8 mouse cellular contexts compared by ENCODE assay signal in the genomic region with DNA sequence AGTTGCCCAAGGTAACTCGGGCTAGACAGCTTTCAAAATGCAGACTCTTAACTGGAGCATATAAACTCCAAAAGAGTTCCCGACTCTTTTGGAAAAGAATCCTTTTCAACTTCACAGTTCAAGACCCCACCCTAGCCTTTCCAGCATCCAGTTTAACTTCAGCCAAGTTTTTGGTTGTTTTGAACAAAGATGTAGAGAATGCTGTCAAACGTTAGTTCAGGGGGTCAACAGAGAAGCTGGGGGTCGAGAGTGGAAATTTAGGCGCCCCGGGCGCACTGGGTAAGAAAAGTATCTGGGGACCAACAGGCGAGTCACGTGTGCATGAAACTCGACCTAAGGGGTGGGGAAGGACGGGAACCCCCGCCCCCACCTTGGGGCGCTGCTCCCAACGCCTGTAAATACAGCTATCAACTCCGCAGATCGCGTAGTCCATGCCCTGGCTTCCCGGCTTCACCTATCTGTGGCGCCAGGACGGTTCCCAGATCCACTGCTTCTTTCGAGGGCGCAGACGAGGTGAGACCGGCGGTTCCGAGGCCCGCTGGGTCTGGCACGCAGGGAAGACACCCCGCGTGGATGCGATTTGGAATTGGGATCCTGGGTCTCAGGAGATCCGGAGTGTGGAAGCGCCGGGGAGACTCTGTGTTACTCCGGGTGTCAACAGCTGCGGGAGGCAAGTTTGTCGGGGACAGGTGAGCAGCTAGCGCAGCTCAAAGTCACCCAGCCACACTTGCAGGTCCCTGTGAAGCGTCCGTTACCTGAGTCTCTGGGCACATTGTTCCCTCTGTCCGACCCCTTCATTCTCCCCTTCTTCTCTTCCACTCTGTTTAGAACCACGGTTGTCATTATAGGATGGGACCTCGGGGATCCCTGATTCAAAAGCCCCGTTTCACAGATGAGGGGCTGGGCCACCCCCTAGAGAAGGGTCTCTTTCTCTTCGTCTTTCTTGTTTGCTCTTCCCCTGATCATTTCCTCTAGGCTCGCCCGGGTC. TPM values are rescaled to one million over a fixed set of nuclear protein-coding genes. Genes with fewer than 3 reads are reported as not detected.
DNase-seq lines count a peak whose midpoint lies in the region; ATAC-seq lines count a peak whose summit lies in the region.

No protein-coding gene starts in this region.

- intact Hi-C loops in left cerebral cortex, postnatal 36 days (cut with DNase I): no loop called here

- H3K27ac ChIP-seq in embryonic facial prominence, embryonic 13.5 days: peak overlapping the region; percentile 93
- peak overlapping the region; percentile 82 for H3K27ac ChIP-seq in heart, embryonic 15.5 days
- peak overlapping the region; percentile 86 for H3K27ac ChIP-seq in limb, embryonic 15.5 days
- no peak overlapping the region for H3K27ac ChIP-seq in neural tube, embryonic 11.5 days (ENCODE audit: low read depth, low read length)

- H3K4me3 ChIP-seq in embryonic facial prominence, embryonic 13.5 days: peak overlapping the region; percentile 71
- H3K4me3 ChIP-seq in heart, embryonic 15.5 days: peak overlapping the region; percentile 61
- H3K4me3 ChIP-seq in limb, embryonic 15.5 days: peak overlapping the region; percentile 66
- peak overlapping the region; percentile 57 for H3K4me3 ChIP-seq in neural tube, embryonic 11.5 days (ENCODE audit: low read depth, low read length)

- no peaks in the 10 kb centered on the region for H3K36me3 ChIP-seq in embryonic facial prominence, embryonic 13.5 days
- no peaks in the 10 kb centered on the region for H3K36me3 ChIP-seq in heart, embryonic 15.5 days
- H3K36me3 ChIP-seq in limb, embryonic 15.5 days: 0 out of 2 replicates have a peak, but pooled peaks cover 4% of the 10 kb centered on the region
- H3K36me3 ChIP-seq in neural tube, embryonic 11.5 days (ENCODE audit: control insufficient read depth, insufficient read depth, low read length): no peaks in the 10 kb centered on the region

- H3K27me3 ChIP-seq in embryonic facial prominence, embryonic 13.5 days: peaks cover 10% of the 10 kb centered on the region
- peaks cover 5% of the 10 kb centered on the region; the same call in 1 of the 2 replicates for H3K27me3 ChIP-seq in heart, embryonic 15.5 days
- H3K27me3 ChIP-seq in limb, embryonic 15.5 days: peaks cover 3% of the 10 kb centered on the region; the same call in 1 of the 2 replicates
- H3K27me3 ChIP-seq in neural tube, embryonic 11.5 days (ENCODE audit: control insufficient read depth, insufficient read depth, low read length): peaks cover 10% of the 10 kb centered on the region

- DNase-seq in kidney, adult 18-20 months: peak; percentile 32
- no peak for DNase-seq in kidney, adult 9 months
- peak; percentile 46 for DNase-seq in neural tube, embryonic 11.5 days (ENCODE audit: low spot score)
- peak; percentile 49 for DNase-seq in urinary bladder, postnatal 14 days (ENCODE audit: low spot score)
- DNase-seq in left cerebral cortex, postnatal 36 days (ENCODE audit: low spot score in 2 of 2): no peak

- peaks cover 35% of the 10 kb centered on the region for H3K4me1 ChIP-seq in embryonic facial prominence, embryonic 13.5 days
- peaks cover 29% of the 10 kb centered on the region for H3K4me1 ChIP-seq in heart, embryonic 15.5 days (replicated peaks)
- H3K4me1 ChIP-seq in limb, embryonic 15.5 days: peaks cover 34% of the 10 kb centered on the region
- H3K4me1 ChIP-seq in neural tube, embryonic 11.5 days (ENCODE audit: control insufficient read depth, insufficient read depth, low read length): peaks cover 3% of the 10 kb centered on the region; the same call in 1 of the 2 replicates

- H3K9ac ChIP-seq in embryonic facial prominence, embryonic 13.5 days: peak overlapping the region; percentile 87
- peak overlapping the region; percentile 63 for H3K9ac ChIP-seq in heart, embryonic 15.5 days
- H3K9ac ChIP-seq in limb, embryonic 15.5 days: peak overlapping the region; percentile 59
- H3K9ac ChIP-seq in neural tube, embryonic 11.5 days (ENCODE audit: low read length): peak overlapping the region; percentile 69

- WGBS in embryonic facial prominence, embryonic 13.5 days: under 1% methylated on average over 47 of the region's 47 CpGs
- under 1% methylated on average over 47 of the region's 47 CpGs for WGBS in heart, embryonic 15.5 days
- under 1% methylated on average over 47 of the region's 47 CpGs for WGBS in limb, embryonic 15.5 days
- under 1% methylated on average over 47 of the region's 47 CpGs for WGBS in neural tube, embryonic 11.5 days

- peak; percentile 5; the same call in 1 of the 2 replicates for ATAC-seq in embryonic facial prominence, embryonic 13.5 days (ENCODE audit: insufficient number of reproducible peaks, insufficient read depth, low FRiP score, low TSS enrichment, low read depth)
- no peak for ATAC-seq in heart, embryonic 15.5 days (replicated peaks; ENCODE audit: insufficient number of reproducible peaks, insufficient read depth, low FRiP score, low read depth)
- ATAC-seq in limb, embryonic 15.5 days (ENCODE audit: insufficient number of reproducible peaks, low FRiP score, low TSS enrichment, low read depth): no peak
- ATAC-seq in neural tube, embryonic 11.5 days (ENCODE audit: insufficient read depth, low FRiP score, low TSS enrichment): peak; percentile 2; the same call in 1 of the 2 replicates

- peak overlapping the region; percentile 94 for H3K4me2 ChIP-seq in embryonic facial prominence, embryonic 13.5 days
- peak overlapping the region; percentile 86 for H3K4me2 ChIP-seq in heart, embryonic 15.5 days
- peak overlapping the region; percentile 90 for H3K4me2 ChIP-seq in limb, embryonic 15.5 days
- H3K4me2 ChIP-seq in neural tube, embryonic 11.5 days (ENCODE audit: low read depth): peak overlapping the region; percentile 95

- H3K9me3 ChIP-seq in embryonic facial prominence, embryonic 13.5 days: no peaks in the 10 kb centered on the region
- H3K9me3 ChIP-seq in heart, embryonic 15.5 days (replicated peaks): no peaks in the 10 kb centered on the region
- H3K9me3 ChIP-seq in limb, embryonic 15.5 days: no peaks in the 10 kb centered on the region
- H3K9me3 ChIP-seq in neural tube, embryonic 11.5 days (ENCODE audit: control insufficient read depth, low read length): no peaks in the 10 kb centered on the region

RNA-seq across cellular contexts. Expression of a gene that starts 0.6 kb away (rescaled TPM):
- polyA plus RNA-seq in embryonic facial prominence, embryonic 13.5 days (2015; fragmentation: Nextera tagmentation; extraction: Ambion mirVana): 16.5 and 17.0 TPM in 2 replicates
- 8.6 and 11.5 TPM in 2 replicates for polyA plus RNA-seq in heart, embryonic 15.5 days (2015; fragmentation: Nextera tagmentation; extraction: Ambion mirVana)
- 14.5 and 16.5 TPM in 2 replicates for polyA plus RNA-seq in limb, embryonic 15.5 days (2015; fragmentation: Nextera tagmentation; extraction: Ambion mirVana)
- polyA plus RNA-seq in neural tube, embryonic 11.5 days (2014; fragmentation: Nextera tagmentation; extraction: Ambion mirVana): 17.8 and 19.1 TPM in 2 replicates
- under 1 TPM; 0.25 to 0.32 TPM for total RNA-seq in left cerebral cortex, postnatal 36 days (2021)

RNA-seq across cellular contexts. Expression of a gene that starts 12.5 kb away (rescaled TPM):
- 40.4 and 47.6 TPM in 2 replicates for polyA plus RNA-seq in embryonic facial prominence, embryonic 13.5 days (2015; fragmentation: Nextera tagmentation; extraction: Ambion mirVana)
- polyA plus RNA-seq in heart, embryonic 15.5 days (2015; fragmentation: Nextera tagmentation; extraction: Ambion mirVana): 76.6 TPM in 2 replicates
- 45.0 and 49.8 TPM in 2 replicates for polyA plus RNA-seq in limb, embryonic 15.5 days (2015; fragmentation: Nextera tagmentation; extraction: Ambion mirVana)
- polyA plus RNA-seq in neural tube, embryonic 11.5 days (2014; fragmentation: Nextera tagmentation; extraction: Ambion mirVana): 53.3 and 56.6 TPM in 2 replicates
- 10 to 100 TPM; 53.8 to 55.9 TPM for total RNA-seq in left cerebral cortex, postnatal 36 days (2021)

RNA-seq across cellular contexts. Expression of a gene that starts 16.8 kb away (rescaled TPM):
- 0.18 TPM in 1 of 2 replicates, not detected in the other for polyA plus RNA-seq in embryonic facial prominence, embryonic 13.5 days (2015; fragmentation: Nextera tagmentation; extraction: Ambion mirVana)
- 0.25 and 0.38 TPM in 2 replicates for polyA plus RNA-seq in heart, embryonic 15.5 days (2015; fragmentation: Nextera tagmentation; extraction: Ambion mirVana)
- 0.76 and 3.4 TPM in 2 replicates for polyA plus RNA-seq in limb, embryonic 15.5 days (2015; fragmentation: Nextera tagmentation; extraction: Ambion mirVana)
- 0.29 TPM in 1 of 2 replicates, not detected in the other for polyA plus RNA-seq in neural tube, embryonic 11.5 days (2014; fragmentation: Nextera tagmentation; extraction: Ambion mirVana)
- total RNA-seq in left cerebral cortex, postnatal 36 days (2021): not detected

RNA-seq across cellular contexts. Expression of a gene that starts 40.7 kb away (rescaled TPM):
- polyA plus RNA-seq in embryonic facial prominence, embryonic 13.5 days (2015; fragmentation: Nextera tagmentation; extraction: Ambion mirVana): 28.1 and 32.7 TPM in 2 replicates
- 128 and 145 TPM in 2 replicates for polyA plus RNA-seq in heart, embryonic 15.5 days (2015; fragmentation: Nextera tagmentation; extraction: Ambion mirVana)
- polyA plus RNA-seq in limb, embryonic 15.5 days (2015; fragmentation: Nextera tagmentation; extraction: Ambion mirVana): 45.5 and 49.2 TPM in 2 replicates
- polyA plus RNA-seq in neural tube, embryonic 11.5 days (2014; fragmentation: Nextera tagmentation; extraction: Ambion mirVana): 32.8 and 34.9 TPM in 2 replicates
- total RNA-seq in left cerebral cortex, postnatal 36 days (2021): 1 to 10 TPM; 5.2 to 5.5 TPM

RNA-seq across cellular contexts. Expression of a gene that starts 47.2 kb away (rescaled TPM):
- polyA plus RNA-seq in embryonic facial prominence, embryonic 13.5 days (2015; fragmentation: Nextera tagmentation; extraction: Ambion mirVana): 1.0 and 1.3 TPM in 2 replicates
- polyA plus RNA-seq in heart, embryonic 15.5 days (2015; fragmentation: Nextera tagmentation; extraction: Ambion mirVana): 1.9 and 2.1 TPM in 2 replicates
- 0.96 TPM in 2 replicates for polyA plus RNA-seq in limb, embryonic 15.5 days (2015; fragmentation: Nextera tagmentation; extraction: Ambion mirVana)
- polyA plus RNA-seq in neural tube, embryonic 11.5 days (2014; fragmentation: Nextera tagmentation; extraction: Ambion mirVana): 7.2 TPM in 2 replicates
- total RNA-seq in left cerebral cortex, postnatal 36 days (2021): 10 to 100 TPM; 90.0 to 92.0 TPM

Comparison
In these comparisons a context has a peak if more than half of its experiments do, and no peak if none do; other contexts are left out.
1. DNase-seq: peak in kidney, adult 18-20 months (single experiment), neural tube, embryonic 11.5 days (single experiment) and urinary bladder, postnatal 14 days (single experiment); none in kidney, adult 9 months (single experiment) and left cerebral cortex, postnatal 36 days (0 of 2).
2. ATAC-seq: peak in embryonic facial prominence, embryonic 13.5 days (single experiment) and neural tube, embryonic 11.5 days (single experiment); none in heart, embryonic 15.5 days (single experiment) and limb, embryonic 15.5 days (single experiment).
3. Peak in every context shown above with its lines, with median percentiles within 50 percentile points of each other: H3K4me2 ChIP-seq, H3K4me3 ChIP-seq and H3K9ac ChIP-seq.